Mouse (Mus musculus) thymus, postnatal 36 days (tissue): ENCODE measurements around the gene Draxin.
"Not testable (repeated sequence)": the region's sequence is repeated elsewhere in the genome, so short reads cannot be mapped to it uniquely, and the experiment has no call there.

ENCODE experiments used
- DNase-seq, 2 experiments: peaks; one replicate each; pipeline ENCODE4 v3.0.0; 2022; ENCODE audit warnings: mixed read lengths in 2 of 2

The Draxin gene

GRCm38 (mm10) chr4:148130561-148131413 is at the start of gene Draxin:
Gene Draxin (minus strand): TSS chr4:148130698.
- DNase-seq = peak; percentile 40 to 48

DNA sequence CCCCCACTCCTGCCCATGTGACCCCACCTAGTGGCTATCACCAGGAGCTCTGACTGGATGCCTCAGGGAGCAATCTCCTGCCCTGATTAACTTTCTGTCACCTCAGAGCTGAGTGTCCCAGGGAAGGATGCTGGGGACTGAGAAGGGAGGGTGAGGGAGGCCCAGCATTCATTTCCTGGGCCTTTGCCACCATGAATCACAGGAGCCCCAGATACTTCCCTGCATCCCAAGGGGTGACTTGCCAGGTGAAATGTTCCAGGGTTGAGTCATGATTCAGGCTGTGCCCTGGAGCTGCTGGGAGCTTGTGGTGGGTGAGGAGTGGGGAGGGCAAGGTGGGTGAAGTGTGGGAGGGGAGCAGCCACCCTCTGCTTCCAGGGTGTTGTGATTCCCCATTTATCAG is 47.2 kb upstream of the Draxin start:
- DNase-seq = no peak

DNA sequence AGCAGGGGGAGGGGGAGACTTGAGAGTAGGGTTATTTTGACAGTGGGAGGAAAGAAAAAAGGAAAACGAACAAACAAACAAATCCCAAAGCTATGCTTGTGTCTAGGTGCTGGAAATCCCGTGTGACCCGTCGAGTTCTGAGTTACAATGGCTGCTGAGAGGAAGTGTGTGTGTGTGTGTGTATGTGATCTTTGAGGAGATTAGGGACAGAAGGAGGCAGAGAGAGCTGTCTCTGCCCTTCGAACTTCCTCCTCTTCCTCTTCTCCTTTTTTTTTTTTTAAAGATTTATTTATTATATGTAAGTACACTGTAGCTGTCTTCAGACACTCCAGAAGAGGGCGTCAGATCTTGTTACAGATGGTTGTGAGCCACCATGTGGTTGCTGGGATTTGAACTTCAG is 46.1 kb upstream of the Draxin start:
- not testable (repeated sequence) for DNase-seq

DNA sequence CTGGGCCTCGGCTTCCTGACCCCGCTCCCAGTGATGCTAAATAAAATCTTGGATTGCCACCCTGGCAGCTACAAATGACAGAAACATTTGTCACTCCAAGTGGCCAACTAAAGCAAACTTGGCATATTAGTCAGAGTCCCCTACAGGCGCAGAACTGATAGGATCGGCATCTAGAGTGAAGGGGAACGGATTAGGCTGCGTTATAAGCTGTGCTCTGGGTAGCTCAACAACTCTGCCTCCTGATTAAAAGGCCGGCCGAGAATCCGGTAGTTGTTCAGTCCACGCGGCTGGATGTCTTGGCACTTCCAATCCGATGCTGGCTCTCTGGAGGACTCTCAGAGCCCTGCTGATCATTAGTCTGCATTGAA is 44.0 kb upstream of the Draxin start:
- DNase-seq = no peak

- DNase-seq = no peak
Measured at GRCm38 (mm10) chr4:148173811-148174494, 43.5 kb upstream of the Draxin start.

- DNase-seq = no peak
Measured at GRCm38 (mm10) chr4:148171261-148171660, 40.8 kb upstream of the Draxin start.

GRCm38 (mm10) chr4:148170842-148171241 is 40.3 kb upstream of the Draxin start:
- DNase-seq = peak in 1 of 2 experiments; percentile 29

DNA sequence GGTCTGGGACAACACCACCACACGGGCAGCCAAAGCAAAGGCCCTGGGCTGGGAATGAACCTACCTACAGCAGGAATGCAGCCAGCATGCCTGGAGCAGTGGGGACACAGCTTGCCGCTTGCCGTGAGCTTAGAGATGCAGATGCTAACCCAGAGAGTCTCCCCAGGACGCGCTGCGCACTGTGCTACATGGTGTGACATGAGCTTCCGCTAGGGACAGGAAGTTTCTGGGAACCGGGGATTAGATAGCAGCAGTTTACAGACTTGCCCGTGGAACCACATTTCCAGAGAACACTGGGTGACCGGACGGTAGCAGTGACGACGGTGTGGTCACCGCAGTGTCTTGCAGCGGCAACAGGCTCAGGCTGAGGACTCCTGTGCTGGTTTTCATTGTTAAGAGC is 39.1 kb upstream of the Draxin start:
- no peak for DNase-seq

DNA sequence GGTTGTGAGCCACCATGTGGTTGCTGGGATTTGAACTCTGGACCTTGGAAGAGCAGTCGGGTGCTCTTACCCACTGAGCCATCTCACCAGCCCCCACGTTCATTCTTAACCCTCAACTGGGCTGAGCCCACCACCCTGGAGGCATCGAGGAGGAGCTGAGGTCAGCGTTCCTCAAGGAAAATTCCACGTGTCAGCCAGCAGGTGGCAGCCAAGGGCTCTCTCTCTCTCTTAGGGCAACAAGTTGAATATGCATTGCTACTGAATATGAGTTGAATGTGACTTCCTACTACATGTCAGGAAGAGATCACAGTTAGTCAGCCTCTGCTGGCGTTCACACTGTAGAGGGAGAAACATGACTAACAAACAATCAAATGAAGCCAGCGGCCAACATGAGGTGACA is 37.8 kb upstream of the Draxin start:
- DNase-seq = peak; percentile 57 to 62

DNA sequence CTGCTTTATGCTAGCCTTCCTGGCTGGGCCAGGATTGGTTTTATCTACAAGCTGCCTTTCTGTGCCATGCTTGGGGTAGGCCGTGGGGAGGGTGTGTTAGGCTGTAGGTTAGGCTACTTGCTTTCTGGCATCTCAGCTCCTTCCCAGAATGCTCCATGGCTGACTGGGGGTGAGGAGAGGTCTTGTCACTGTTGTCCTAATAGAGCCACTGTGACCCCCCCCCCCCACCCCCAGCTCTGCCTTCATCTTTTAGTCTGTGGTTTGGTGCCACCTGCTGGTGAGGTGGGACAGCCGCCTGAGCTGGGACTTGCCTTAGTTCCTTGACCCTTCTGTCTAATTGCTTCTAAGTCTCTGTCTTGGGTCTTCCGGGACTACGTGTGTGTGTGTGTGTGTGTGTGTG is 36.5 kb upstream of the Draxin start:
- peak; percentile 64 to 75 for DNase-seq

- DNase-seq = no peak
Measured at GRCm38 (mm10) chr4:148166431-148166830, 35.9 kb upstream of the Draxin start.

GRCm38 (mm10) chr4:148165551-148165950 is 35.1 kb upstream of the Draxin start:
- DNase-seq = no peak

DNA sequence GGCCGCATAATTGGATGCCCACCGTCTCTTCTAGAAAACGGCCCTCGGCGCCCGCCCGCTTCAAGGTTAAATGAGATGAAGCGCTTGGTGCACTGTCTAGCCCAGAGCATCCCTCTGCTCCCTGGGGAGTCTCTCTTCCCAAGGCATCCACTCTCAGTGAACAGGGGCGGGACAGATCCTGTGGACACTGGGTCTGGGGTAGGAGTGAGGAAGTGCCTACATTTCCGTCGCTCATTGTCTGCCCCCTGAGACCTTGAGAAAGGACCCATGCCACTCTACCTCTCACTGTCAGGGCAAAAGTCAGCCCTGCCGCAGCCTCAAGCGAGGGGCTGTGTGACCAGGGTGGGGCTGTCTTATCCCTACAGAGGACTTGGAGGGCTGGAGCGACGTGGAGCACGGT is 34.0 kb upstream of the Draxin start:
- no peak for DNase-seq

DNA sequence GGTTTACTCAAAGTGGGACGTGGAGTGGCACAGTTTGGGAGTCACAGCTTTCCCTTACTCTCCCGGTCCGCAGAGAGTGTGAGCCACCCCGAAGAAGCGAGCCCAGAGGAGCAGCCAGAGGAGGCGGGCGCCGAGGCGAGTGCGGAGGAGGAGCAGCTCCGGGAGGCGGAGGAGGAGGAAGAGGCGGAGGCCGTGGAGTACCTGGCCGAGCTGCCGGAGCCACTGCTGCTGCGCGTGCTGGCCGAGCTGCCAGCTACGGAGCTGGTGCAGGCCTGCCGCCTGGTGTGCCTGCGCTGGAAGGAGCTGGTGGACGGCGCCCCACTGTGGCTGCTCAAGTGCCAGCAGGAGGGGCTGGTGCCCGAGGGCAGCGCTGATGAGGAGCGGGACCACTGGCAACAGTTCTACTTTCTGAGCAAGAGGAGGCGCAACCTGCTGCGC is 33.5 kb upstream of the Draxin start:
- peak; percentile 76 to 82 for DNase-seq

GRCm38 (mm10) chr4:148160436-148161390 is 30.2 kb upstream of the Draxin start, which contains the start of the genes Fbxo44 and Fbxo2:
Gene Fbxo44 (minus strand): TSS chr4:148160482.
Gene Fbxo2 (plus strand): TSS chr4:148160621.
- DNase-seq = no peak

DNA sequence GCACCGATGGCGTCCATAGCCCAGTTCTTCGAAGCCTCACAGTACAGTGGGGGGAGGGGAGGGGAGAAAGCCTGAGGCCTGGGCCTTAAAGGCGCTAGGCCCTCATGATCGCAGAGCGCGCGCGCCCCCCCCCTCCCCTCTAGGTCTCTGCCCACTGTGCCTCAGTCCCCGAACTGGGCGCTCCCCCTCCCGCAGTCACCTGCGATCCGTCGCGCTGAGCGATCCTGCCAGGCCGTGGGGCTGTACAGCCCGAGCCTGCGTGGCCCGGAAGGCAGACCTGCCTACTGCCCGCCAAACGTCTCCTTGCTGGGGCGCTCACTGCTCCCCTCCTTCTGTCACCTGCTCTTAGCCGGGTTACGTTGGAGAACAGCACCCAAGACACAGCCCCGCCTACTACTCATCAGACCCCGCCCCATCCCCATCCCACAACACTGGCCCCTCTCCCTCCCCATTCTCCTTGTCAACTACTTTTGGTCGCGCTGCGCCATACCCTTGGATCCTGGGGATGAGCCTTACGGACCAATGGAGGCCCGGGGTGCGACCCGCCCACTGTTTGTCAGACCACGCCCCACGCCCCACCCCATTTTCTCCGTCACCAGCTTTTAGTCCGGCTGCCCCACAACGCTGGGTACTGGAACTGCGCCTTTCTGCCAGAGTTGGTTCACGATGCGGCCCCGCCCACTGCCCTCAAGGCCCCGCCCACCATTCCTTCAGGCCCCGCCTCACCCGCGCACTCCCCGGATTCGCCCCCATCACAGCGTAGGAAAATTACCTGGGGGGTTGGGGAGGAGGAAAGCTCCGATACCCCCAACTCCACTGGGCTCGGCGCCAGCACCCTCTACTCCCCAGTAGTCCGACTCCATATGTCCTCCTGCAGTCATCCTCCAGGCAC is 29.3 kb upstream of the Draxin start:
- DNase-seq = peak; percentile 90 to 91

GRCm38 (mm10) chr4:148158436-148159348 is 28.2 kb upstream of the Draxin start:
- DNase-seq = no peak

DNA sequence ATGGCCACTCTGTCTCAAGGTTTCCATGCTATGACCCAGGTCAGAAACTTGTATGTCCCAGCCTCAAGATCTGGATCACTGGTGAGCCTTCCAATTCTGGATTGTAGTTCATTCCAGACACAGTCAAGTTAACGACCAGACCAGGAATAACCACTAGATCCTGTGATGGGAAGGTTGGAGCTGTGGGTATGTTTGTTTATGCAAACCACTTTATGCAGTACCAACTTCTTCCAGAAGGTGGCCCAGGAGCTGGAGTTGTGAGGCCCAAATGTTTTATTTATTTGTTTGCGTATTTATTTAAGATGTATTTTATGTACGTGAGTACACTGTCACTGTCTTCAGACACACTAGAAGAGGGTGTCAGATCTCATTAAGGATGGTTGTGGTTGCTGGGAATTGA is 24.5 kb upstream of the Draxin start:
- no peak for DNase-seq

DNA sequence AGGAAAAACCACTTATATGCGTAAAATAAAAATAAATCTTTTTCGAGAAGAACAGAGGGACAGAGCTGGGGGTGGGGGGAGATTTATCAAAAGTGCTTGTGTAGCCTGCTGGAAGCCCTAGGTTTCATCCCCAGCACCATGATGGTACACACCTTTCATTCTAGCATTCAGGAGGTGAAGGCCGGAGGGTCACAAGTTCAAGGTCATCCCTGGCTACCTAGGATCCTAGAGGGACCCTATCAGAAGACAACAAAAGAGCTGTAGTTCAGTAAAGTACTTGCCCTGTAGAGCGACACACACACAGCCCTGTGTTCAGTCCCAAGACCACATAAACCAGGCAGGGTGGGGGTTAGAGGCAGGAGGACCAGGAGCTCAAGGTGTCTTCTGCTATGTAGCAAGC is 23.5 kb upstream of the Draxin start:
- DNase-seq = no peak

- no peak for DNase-seq
Measured at GRCm38 (mm10) chr4:148152547-148152946, 22.0 kb upstream of the Draxin start.
